10 mouse cellular contexts compared by ENCODE assay signal in genomic region chr7:131054808-131055370, GRCm38 (mm10). TPM values are rescaled to one million over a fixed set of nuclear protein-coding genes. Genes with fewer than 3 reads are reported as not detected.
DNase-seq lines count a peak whose midpoint lies in the region; ATAC-seq and TF ChIP-seq lines count a peak whose summit lies in the region.
"Had no signal": no experiment of that assay in that cellular context is flagged by ENCODE, and none has a peak within 500 bp of the region (broad histone marks: within the 10 kb centered on the region; RNA-seq: fewer than 3 reads in every experiment).

No protein-coding gene starts in this region.

- in situ Hi-C loops in ES-E14 (cut with MboI; ENCODE audit: low sequenced_read_pairs in 2 of 2, unreplicated experiment in 2 of 2): no loop called here

- H3K4me1 ChIP-seq in kidney, embryonic 14.5 days (ENCODE audit: control insufficient read depth, insufficient read depth, low read length): no peaks in the 10 kb centered on the region
- H3K4me1 ChIP-seq in ES-E14 (ENCODE audit: control insufficient read depth in 2 of 2, insufficient read depth in 2 of 2, low read length in 2 of 2, poor library complexity in 1 of 2): no peaks in the 10 kb centered on the region
- H3K4me1 ChIP-seq in limb, embryonic 11.5 days (ENCODE audit: control insufficient read depth, insufficient read depth, low read length): no peaks in the 10 kb centered on the region
- H3K4me1 ChIP-seq: embryonic facial prominence, embryonic 13.5 days had no signal

- 0 out of 2 replicates have a peak, but pooled peaks have one; percentile 20 for ATAC-seq in kidney, embryonic 14.5 days (ENCODE audit: low FRiP score, low TSS enrichment)
- no peak; the same call in 1 of the 2 replicates for ATAC-seq in limb, embryonic 11.5 days (ENCODE audit: insufficient number of reproducible peaks, low FRiP score, low TSS enrichment, low read depth)
- ATAC-seq: midbrain, embryonic 16.5 days had no signal

- H3K4me2 ChIP-seq in kidney, embryonic 14.5 days (replicated peaks; ENCODE audit: low read depth, low read length): no peak overlapping the region
- H3K4me2 ChIP-seq in limb, embryonic 11.5 days (ENCODE audit: low read depth, severe bottlenecking): no peak overlapping the region
- H3K4me2 ChIP-seq: embryonic facial prominence, embryonic 13.5 days had no signal

- no peak overlapping the region for H3K4me3 ChIP-seq in kidney, embryonic 14.5 days (ENCODE audit: low read length)
- H3K4me3 ChIP-seq in ES-E14 (ENCODE audit: insufficient read depth in 1 of 2, low read depth in 1 of 2, low read length in 2 of 2, poor library complexity in 1 of 2, severe bottlenecking in 1 of 2): no peak overlapping the region
- no peak overlapping the region for H3K4me3 ChIP-seq in limb, embryonic 11.5 days (ENCODE audit: low read depth, low read length)
- H3K4me3 ChIP-seq: embryonic facial prominence, embryonic 13.5 days had no signal

- no peak overlapping the region for H3K9ac ChIP-seq in kidney, embryonic 14.5 days (ENCODE audit: low read depth, low read length)
- H3K9ac ChIP-seq in ES-E14 (ENCODE audit: insufficient read depth, low read depth, low read length, poor library complexity, severe bottlenecking): no peak overlapping the region
- H3K9ac ChIP-seq in limb, embryonic 11.5 days (ENCODE audit: low read length): no peak overlapping the region
- H3K9ac ChIP-seq: embryonic facial prominence, embryonic 13.5 days had no signal

- H3K27ac ChIP-seq in kidney, embryonic 14.5 days (ENCODE audit: low read depth, low read length): no peak overlapping the region
- no peak overlapping the region for H3K27ac ChIP-seq in ES-E14 (ENCODE audit: insufficient read depth, low read depth, low read length, poor library complexity, severe bottlenecking)
- H3K27ac ChIP-seq in limb, embryonic 11.5 days (replicated peaks; ENCODE audit: low read depth, low read length): no peak overlapping the region
- H3K27ac ChIP-seq: embryonic facial prominence, embryonic 13.5 days had no signal

- no peak for DNase-seq in kidney, adult 8-10 months
- peak; percentile 33 for DNase-seq in CD4-positive helper T cell, adult 2 months (ENCODE audit: low read depth, low spot score)
- peak; percentile 44 for DNase-seq in ES-E14 (ENCODE audit: low read depth, low spot score)
- peak; percentile 51 for DNase-seq in limb, embryonic 11.5 days (ENCODE audit: low spot score)
- no peak for DNase-seq in left cerebral cortex, adult 9 months (ENCODE audit: low spot score in 2 of 2)
- DNase-seq in gastrocnemius, postnatal 25 days: no peak
- DNase-seq: thymus, postnatal 14 days had no signal

- H3K27me3 ChIP-seq in kidney, embryonic 14.5 days (ENCODE audit: control insufficient read depth, insufficient read depth, low read length): no peaks in the 10 kb centered on the region
- H3K27me3 ChIP-seq in limb, embryonic 11.5 days (ENCODE audit: control insufficient read depth, insufficient read depth, low read length): no peaks in the 10 kb centered on the region
- H3K27me3 ChIP-seq: embryonic facial prominence, embryonic 13.5 days had no signal

- no peaks in the 10 kb centered on the region for H3K9me3 ChIP-seq in kidney, embryonic 14.5 days (ENCODE audit: control insufficient read depth, low read length)
- H3K9me3 ChIP-seq in ES-E14 (ENCODE audit: control insufficient read depth, insufficient read depth, low read depth, low read length): no peaks in the 10 kb centered on the region
- no peaks in the 10 kb centered on the region for H3K9me3 ChIP-seq in limb, embryonic 11.5 days (ENCODE audit: control insufficient read depth, low read length)
- H3K9me3 ChIP-seq: embryonic facial prominence, embryonic 13.5 days had no signal

- H3K36me3 ChIP-seq in kidney, embryonic 14.5 days (ENCODE audit: control insufficient read depth, insufficient read depth, low read length): no peaks in the 10 kb centered on the region
- no peaks in the 10 kb centered on the region for H3K36me3 ChIP-seq in ES-E14 (ENCODE audit: control insufficient read depth, insufficient read depth, low read length, poor library complexity, severe bottlenecking)
- H3K36me3 ChIP-seq in limb, embryonic 11.5 days (ENCODE audit: control insufficient read depth, insufficient read depth, low read length): no peaks in the 10 kb centered on the region
- H3K36me3 ChIP-seq: embryonic facial prominence, embryonic 13.5 days had no signal

TF ChIP-seq in ES-E14, 5 proteins besides CTCF, POLR2A, EP300 and RAD21:
- TF ChIP-seq ZC3H11A (IDR thresholded peaks at IDR 0.05; ENCODE audit: borderline replicate concordance, low read depth, low read length) (no peak), CHD2 (IDR thresholded peaks at IDR 0.05; ENCODE audit: low read depth, low read length) (no peak)

RNA-seq across cellular contexts. Expression of gene Dmbt1, which starts 23.0 kb away (rescaled TPM):
- polyA plus RNA-seq in kidney, embryonic 14.5 days (2014; fragmentation: Nextera tagmentation; extraction: Ambion mirVana): not detected in 2 replicates
- total RNA-seq in ES-E14 (2012; rRNA removed): 0.27 TPM in 1 of 2 replicates, not detected in the other
- polyA plus RNA-seq in limb, embryonic 11.5 days (2014; fragmentation: Nextera tagmentation; extraction: Ambion mirVana): not detected in 2 replicates
- not detected for total RNA-seq in gastrocnemius, postnatal 25 days (2021)
- polyA plus RNA-seq: embryonic facial prominence, embryonic 13.5 days; midbrain, embryonic 16.5 days had no signal

Comparison
In these comparisons a context has a peak if more than half of its experiments do, and no peak if none do; other contexts are left out.
1. DNase-seq: peak in CD4-positive helper T cell, adult 2 months (single experiment), ES-E14 (single experiment) and limb, embryonic 11.5 days (single experiment); none in kidney, adult 8-10 months (0 of 2), left cerebral cortex, adult 9 months (0 of 2) and gastrocnemius, postnatal 25 days (single experiment).